Mouse (Mus musculus): ENCODE data around the gene Spag5.

- no peak for TF ChIP-seq CTCF (IDR thresholded peaks at IDR 0.05; ENCODE audit: extremely low read depth, insufficient read depth, insufficient read length, insufficient replicate concordance)
- TF ChIP-seq POLR2A (IDR thresholded peaks at IDR 0.05; ENCODE audit: low read depth, low read length): no peak
These were observed 12.3 kb downstream of the Spag5 start for GRCm38 (mm10) chr11:78313662-78314061.

Data from spleen, adult 2 months (tissue).